Mouse (Mus musculus) liver, adult 2 months (tissue): ENCODE data around the gene Zup1.
"Not testable (repeated sequence)": the region's sequence is repeated elsewhere in the genome, so short reads cannot be mapped to it uniquely, and the experiment has no call there.

Source experiments
- CTCF ChIP-seq: fragments of 200-500 bp; IDR thresholded peaks from 2 replicates; pipeline ENCODE4 v1.5.1; 2011; ENCODE audit warnings: low read depth, low read length, control low read depth
- POLR2A ChIP-seq: fragments of 200-500 bp; IDR thresholded peaks from 2 replicates; pipeline ENCODE4 v1.6.1; 2011; ENCODE audit warnings: low read length, control low read depth; ENCODE audit not compliant: insufficient read depth; ENCODE audit errors: extremely low read depth

DNA sequence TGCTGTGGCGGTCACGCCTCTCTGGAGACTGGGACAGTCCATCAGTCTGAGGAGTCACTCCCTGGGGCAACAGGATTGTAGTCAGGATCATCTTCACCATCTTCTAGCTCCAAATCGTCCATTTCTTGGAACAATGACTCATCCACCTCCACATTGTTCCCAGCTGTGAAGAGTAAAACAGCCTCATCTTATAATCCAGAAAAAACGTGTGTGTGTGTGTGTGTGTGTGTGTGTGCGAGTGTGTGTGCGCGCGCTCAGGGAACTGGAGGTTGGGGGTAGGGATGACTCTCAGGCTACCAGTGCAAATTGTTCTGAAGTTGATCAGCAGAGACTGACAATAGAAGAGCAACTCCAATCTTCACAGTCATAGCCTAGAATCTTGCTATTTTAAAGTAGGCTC is 45.6 kb upstream of the Zup1 start:
- not testable (repeated sequence) for TF ChIP-seq POLR2A, CTCF
